Mouse (Mus musculus) urinary bladder, postnatal 4 days (tissue): ENCODE measurements around the gene Pdlim4.
"Not testable (repeated sequence)": the region's sequence is repeated elsewhere in the genome, so short reads cannot be mapped to it uniquely, and the experiment has no call there.

ENCODE experiments used
- DNase-seq, 2 experiments: peaks; one replicate each; pipeline ENCODE4 v3.0.0; 2021 to 2022; ENCODE audit warnings: low spot score in 2 of 2

Pdlim4 gene

GRCm38 (mm10) chr11:54062753-54063471 is 5.9 kb downstream of the Pdlim4 start:
- no peak for DNase-seq

DNA sequence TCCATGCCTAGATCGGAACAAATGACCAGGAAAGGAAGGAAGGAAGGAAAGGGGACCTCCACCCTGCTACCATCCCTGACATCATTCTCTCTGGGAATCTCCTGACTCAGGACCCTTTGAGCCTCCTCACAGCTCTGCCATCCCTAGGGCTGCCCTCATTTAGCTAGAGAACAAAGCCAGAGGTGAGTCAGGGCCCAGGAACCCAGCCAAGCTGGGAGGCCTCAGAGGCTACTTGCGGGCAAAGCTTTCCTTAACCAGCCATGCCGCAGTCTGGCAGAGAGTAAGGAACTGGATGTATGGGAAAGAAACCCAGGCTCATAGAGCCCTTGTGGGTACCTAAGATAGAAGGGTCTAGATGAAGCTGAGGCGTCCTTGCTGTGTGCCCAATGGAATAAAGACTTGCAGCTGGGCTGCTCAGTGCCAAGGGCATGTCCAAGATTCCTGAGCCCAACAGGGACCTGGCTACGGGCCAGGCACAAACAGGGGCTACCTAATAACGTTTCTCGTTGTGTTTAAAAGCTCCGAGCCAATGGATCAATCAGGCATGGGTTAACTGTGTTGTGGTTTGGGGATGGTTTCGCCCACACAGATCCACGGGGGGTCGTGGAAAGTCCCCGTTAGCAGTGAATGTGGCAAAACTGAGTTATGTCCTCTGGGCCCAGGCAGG is 6.6 kb downstream of the Pdlim4 start:
- DNase-seq = no peak

DNA sequence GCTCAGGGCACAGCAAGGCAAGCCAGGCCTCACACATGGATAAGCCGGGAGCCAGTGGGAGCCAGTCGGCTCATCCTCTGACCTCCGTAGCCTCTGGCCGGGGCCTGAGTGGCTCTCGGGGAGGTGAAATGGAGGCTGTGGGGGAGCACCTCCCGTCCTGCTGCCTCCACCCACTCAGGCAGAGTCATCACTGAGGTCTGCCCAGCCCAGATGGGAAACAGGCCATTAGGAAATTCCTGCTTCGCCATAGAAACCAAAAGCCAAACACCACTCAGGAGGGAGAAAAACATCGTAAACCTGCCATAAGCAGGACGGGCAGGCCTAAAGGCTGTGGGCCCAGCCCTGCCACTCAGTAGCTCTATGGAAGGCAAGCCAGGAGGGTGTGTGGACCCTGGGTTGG is 8.5 kb downstream of the Pdlim4 start:
- peak; percentile 65 to 68 for DNase-seq

DNA sequence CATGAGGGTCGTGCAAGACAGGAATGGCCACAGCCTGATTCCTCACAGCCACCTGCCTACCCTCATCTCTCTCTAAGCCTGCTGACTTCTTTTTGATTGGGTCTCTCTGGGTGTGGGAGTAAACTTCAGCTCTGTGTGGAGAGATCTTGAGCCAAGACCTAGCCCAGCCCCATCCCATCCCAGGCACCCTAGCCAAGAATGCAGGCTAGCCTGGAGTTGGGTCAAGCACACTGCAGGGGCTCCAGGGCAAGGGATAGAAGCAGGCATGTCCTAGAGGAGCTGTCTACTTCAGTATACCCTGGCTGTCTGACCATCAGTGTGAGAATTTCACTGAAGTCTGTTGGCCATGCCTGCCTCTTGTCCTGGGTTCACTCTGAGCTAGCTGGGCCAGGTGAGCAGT is 9.3 kb downstream of the Pdlim4 start:
- DNase-seq = no peak

DNA sequence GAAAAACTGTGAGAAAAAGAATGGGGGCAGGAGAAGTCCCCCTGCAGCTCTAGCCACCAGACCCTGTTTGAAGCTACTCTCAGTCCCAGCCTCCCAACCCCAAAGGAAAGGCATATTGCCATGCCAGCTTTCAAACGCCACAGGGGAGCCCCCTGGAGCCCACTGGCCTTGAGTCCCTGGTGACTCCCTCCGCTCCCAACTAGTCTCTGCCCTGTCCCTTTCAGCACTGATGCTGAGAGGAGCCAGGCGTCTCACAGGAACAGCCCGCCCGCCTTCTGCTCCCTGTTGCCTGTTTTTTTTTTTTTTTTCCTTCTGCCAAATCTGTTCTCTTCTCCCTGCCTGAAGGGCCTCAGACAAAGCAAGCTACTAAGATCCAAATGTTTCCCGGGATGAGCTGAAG is 10.2 kb downstream of the Pdlim4 start:
- no peak for DNase-seq

DNA sequence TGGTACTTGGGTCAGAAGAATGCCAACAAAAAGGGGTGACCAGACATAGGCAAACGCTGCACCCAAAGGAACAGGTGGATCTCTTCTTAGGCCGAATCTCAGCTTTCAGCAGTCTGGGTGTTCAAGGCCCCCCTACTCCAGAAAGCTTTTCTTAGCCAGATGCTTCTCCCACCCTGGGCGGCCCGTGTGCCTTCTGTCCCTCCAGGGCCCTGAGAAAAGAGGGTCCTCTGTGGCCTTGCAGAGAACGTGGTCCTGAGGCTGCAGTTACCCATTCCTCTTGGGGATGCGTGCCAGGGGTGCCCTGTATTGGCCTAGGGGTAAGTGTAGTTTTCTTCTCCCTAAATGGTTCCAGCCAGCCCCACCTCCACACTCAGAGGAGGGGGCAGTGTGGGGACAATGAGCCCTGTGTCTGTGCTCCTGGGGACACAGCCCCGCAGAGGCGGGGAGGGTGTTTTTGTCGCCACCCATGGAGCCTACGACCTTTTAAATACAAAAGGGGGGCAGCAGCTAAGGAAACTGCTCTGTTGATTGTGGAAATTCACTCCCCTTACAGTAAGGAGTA is 10.7 kb downstream of the Pdlim4 start:
- no peak for DNase-seq

DNA sequence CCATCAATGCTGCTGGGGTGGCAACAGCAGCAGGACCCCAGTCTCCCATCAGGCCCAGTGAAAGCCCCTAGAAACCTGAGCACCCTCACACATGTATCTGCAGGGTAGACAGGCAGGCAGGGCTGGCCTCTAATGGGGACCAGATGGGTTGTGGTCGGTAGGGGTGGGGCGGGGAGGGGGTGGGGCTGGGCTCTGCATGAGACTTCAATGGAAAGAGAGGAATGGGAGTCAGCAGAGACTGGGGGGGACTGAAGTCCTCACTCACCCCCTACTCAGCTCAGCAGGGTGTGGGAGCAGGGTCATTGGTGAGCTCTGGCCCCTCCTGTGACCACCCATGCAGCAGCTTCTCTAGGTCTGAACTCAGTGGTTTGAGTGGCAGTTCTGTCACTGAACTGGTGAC is 11.4 kb downstream of the Pdlim4 start:
- DNase-seq = no peak

- no peak for DNase-seq
Measured at GRCm38 (mm10) chr11:54056132-54056531, 12.7 kb downstream of the Pdlim4 start.

DNA sequence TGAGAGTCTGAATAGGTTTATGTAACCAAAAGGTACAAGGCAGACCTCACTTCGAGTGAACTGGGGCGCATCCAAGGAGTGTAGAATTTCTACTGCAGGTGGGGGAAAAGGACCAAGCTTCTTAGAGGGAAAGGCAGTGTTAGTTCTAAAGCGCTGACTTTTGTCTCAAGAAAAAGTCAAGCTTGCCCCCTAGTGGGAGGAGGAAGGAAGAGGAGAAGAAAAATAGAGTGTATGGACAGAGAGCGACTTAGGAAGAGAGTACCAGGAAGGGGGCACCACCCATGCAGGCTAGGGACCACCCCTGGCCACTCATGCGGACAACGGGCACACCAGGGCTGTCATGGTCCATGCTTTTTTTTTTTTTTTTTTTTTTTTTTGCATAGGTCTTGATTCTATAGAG is 14.6 kb downstream of the Pdlim4 start:
- no peak for DNase-seq

- DNase-seq = no peak
Measured at GRCm38 (mm10) chr11:54053090-54053489, 15.7 kb downstream of the Pdlim4 start.

GRCm38 (mm10) chr11:54052128-54052527 is 16.7 kb downstream of the Pdlim4 start:
- DNase-seq = no peak

DNA sequence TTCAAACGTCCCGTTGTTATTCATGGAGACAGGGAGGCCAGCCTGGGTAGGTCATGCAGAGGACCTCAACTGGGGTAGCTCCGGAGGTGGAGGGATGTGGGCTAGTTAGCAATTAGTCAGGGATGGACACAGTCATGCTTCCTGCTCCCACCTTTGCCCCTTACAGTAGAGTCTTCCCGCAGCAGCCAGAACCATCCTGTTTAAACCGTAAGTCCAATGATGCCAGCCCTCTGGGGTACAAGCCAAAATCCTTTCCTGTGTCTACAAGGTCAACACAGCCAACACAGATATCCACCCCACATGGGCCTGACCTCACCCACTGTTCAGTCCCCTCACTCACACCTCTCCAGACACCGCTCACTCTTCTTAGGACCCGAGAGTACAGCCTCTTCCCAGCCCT is 17.7 kb downstream of the Pdlim4 start:
- DNase-seq = no peak

DNA sequence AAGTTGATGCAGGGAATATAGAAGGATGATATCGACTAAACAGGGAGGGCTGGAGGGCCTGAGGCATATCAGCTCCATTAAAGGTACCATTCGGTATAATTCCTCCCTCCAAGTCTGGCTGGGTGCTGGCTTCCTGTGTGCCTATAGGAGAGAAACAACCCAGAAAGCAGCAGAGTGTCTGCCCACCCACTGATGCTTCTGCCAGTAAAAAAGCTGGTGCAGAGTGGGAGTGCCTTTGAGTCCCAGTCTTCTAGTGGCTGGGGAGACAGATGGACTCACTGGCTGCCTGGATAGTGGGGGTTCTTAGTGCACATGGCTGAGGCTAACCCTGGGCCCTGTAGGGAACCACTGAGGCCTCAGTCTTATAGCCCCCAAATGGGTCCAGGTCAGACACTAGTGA is 18.6 kb downstream of the Pdlim4 start:
- no peak for DNase-seq

GRCm38 (mm10) chr11:54040676-54041075 is 28.1 kb downstream of the Pdlim4 start:
- no peak for DNase-seq

DNA sequence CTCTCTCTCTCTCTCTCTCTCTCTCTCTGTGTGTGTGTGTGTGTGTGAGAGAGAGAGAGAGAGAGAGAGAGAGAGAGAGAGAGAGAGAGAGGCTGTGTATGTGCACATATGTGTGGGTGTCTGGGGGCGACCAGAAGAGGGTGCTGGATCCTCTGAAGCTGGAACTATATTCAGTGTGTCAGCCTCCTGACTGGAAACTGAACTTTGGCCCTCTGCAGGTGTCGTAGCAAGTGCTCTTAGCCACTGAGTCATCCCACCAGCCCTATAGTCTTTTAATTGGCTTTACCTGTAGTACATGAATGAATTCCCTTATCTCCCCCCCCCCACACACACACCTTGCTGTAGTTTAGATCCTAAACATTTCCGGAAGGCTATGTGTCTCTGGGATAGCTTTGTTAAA is 35.9 kb downstream of the Pdlim4 start:
- DNase-seq = not testable (repeated sequence)

DNA sequence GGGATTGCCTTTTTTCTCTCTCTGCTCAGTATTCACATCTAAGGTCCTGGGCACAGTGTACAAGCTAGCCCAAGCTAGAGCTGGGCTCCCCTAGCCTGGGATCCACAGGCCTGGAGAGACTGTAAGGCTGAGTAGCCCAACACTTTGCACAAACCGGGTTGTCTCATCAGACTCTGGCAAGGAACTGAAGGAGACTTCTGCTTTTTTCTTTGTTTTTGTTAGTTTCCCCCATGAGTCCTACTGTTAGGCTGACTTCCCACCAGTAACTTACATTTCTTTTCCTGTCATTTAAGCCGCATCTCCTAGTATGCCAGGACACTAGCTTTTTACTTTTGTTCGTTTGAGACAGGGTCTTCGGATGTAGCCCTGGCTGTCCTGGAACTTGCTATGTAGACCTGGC is 39.8 kb downstream of the Pdlim4 start:
- DNase-seq = no peak

DNA sequence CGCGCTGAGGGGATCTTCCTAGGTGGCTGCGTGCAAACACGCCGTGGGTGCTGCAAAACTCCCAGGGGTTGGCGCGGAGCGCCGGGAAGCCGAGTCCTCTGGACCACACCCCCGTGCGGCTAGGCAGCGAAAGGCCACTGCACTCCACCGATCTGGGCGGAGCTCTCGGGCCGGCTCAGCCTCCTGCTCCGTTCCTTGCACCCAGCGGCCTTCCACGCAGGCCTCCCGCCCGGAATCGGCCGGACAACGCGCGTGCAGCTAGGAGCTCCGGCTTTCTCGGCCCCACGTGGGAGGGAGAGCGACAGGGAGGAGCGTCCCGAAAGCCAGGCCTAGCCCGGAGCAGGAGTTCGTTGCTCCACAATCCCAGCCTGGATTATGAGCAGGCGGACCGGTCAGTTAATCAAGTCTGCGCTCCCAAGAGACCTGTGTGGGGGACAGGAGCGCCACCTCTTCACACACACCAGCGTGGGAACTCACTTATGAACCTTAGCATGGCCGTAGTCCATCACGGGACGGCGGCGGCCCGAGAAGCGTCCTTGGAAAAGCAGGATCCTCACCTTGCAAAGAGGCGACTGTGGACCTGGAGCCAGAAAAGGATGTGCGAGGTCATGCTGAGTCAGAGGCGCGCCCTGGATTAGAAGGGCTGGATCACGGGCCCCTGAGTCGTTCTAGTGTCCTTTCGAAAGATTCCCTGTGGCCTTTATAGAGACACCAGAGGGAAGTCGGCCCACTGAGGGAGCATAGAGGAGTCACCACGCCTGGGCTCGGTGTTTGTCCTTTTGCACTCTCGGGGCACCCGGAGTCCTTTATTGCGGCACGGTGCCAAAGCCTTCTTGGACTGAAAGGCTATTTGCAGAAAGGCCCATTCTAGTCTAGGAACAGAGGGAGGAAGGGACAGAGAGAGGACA is 40.5 kb downstream of the Pdlim4 start, which contains the start of gene Slc22a4:
TSS of gene Slc22a4 (minus strand) at position 47 of the 908 bp plus-strand sequence.
- DNase-seq = peak; percentile 68 to 81

DNA sequence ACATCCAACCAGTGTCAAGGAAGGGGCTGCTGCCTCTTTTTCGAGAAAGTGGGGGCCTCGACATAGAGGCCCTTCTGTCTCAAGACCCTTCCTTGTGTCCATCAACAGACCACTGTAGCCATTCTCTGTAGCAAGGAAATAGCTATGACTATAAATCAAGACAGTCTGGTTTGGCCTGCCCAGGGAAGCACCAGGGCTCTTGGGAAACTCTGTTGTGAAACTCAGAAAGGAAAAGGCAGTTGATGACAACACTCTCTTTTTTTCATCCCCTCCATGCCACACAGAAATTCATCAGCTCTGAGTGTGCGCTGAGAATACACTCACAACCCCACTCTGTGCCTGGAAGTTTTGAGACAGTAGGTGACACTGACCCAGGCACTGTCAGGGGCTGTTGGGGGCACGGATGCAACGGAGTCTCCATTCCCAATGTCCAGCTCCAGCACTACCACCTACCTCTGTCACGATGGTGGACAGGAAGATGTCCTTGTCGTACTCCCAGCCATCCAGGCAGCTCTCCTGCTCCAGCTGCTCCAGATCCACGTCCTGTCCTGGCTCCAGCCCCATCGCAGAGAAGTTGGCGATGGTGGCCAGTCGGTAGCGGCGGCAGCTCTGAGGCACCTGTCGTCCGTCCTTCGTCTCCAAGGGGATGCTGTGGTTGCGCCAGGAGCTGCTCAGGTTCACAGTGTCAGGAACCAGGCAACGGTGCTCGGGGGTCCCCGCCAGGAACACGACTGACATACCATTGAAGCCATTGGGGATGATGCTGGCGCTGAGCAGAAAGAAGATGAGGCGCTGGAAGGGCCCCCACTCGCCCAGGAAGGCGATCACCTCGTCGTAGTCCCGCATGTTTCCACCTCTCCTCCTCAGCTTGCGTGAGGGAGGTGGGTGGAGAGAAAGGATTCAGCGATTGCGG is 41.4 kb downstream of the Pdlim4 start:
- no peak for DNase-seq

- no peak for DNase-seq
Measured at GRCm38 (mm10) chr11:54026491-54027041, 42.2 kb downstream of the Pdlim4 start.

DNA sequence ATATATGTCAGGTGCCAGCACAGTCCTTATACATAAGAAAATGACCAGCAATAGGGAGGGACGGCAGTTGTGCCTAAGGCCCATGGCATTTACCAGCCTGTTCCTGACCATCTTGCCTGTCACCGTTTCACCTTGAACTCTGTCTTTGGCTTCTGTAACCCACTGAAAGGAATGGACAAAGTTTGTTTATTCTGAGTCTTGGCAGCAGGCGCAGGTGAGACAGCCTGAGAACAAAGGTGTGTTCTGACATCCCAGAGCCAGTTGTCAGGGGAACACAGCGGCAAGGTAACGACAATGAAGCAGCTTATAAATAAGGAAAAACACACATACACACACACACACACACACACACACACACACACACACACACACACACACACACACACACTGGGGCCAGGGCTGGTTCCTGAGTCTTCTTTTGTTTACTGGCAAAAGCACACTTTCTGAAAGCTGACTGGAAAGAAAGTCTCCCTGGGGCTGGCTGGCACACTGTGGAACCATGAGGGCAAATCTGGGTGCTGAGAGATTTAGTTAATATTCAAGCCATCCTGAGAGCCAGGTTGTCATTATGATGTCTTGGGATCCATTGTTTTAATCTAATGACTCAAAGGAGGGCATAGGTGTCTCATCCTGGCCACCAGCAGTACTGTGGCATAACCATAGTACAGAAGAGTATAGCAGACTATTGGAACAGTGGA is 47.3 kb downstream of the Pdlim4 start:
- DNase-seq = no peak
